Mouse (Mus musculus) ES-E14 (cell line): Measurements from ENCODE around the gene C130074G19Rik.

Source experiments
- CHD2 ChIP-seq: IDR thresholded peaks from 2 replicates; pipeline ENCODE4 v1.6.1; 2014; ENCODE audit warnings: mild to moderate bottlenecking, low read depth, low read length, inconsistent platforms
- ZNF384 ChIP-seq: IDR thresholded peaks from 2 replicates; pipeline ENCODE4 v1.6.1; 2012; ENCODE audit warnings: low read depth, low read length, inconsistent platforms

- TF ChIP-seq CHD2, result no peak
- TF ChIP-seq ZNF384, result no peak
Measured at GRCm38 (mm10) chr1:184844326-184845066, 38.5 kb downstream of the C130074G19Rik start.
